Mouse (Mus musculus) heart, adult 18-20 months (tissue): ENCODE results near the gene Hist1h3b. TPM values are rescaled to one million over a fixed set of nuclear protein-coding genes. Genes with fewer than 3 reads are reported as not detected.
A peak's percentile ranks its signal among the peaks of the same experiment; 100 is the strongest.

Experiments
- DNase-seq, 2 experiments: peaks; one replicate each; pipeline ENCODE4 v3.0.0; 2021 to 2022; ENCODE audit warnings: mixed read lengths in 1 of 2
- microRNA-seq, 2 experiments: library from miRNA; unstranded; fragments of <30 nt; microRNA quantifications; one replicate each; pipeline ENCODE4 v1.2.0; 2022
- total RNA-seq, 2 experiments: library from RNA; stranded (reverse); gene quantifications; 2 replicates each; pipeline ENCODE4 v1.2.3; 2021

The Hist1h3b gene
- total RNA-seq, 2 experiments from 2014 or later = 8.3 to 10.5 TPM

GRCm38 (mm10) chr13:23779025-23779424 is 27.0 kb downstream of the Hist1h3b start:
- no peak for DNase-seq

GRCm38 (mm10) chr13:23792520-23792919 is 40.5 kb downstream of the Hist1h3b start:
- peak; percentile 22 to 63 for DNase-seq

- DNase-seq = peak in 1 of 2 experiments; percentile 19
These were observed 47.3 kb downstream of the Hist1h3b start for GRCm38 (mm10) chr13:23799405-23799804.

Small RNA genes within 50 kb of the gene (microRNA-seq; reads per million reads assigned to microRNA genes)
- 0 reads per million in 2 experiments for gene Gm44314
- gene Gm44484 = 0 reads per million in 2 experiments

Other genes with a start within 250 kb of the Hist1h3b start
- 100 to 1,000 TPM; 225 to 244 TPM for gene Hist1h4h, start 221.2 kb upstream of the Hist1h3b start, total RNA-seq
- 10 to 100 TPM in 1 of 2 experiments, 1 to 10 TPM in 1; 6.3 to 16.6 TPM for gene Hist1h2af, start 218.4 kb upstream of the Hist1h3b start, total RNA-seq
- 1 to 10 TPM; 3.1 TPM for gene Hist1h3g, start 216.8 kb upstream of the Hist1h3b start, total RNA-seq
- gene Hist1h2bh, start 208.9 kb upstream of the Hist1h3b start, total RNA-seq = 1 to 10 TPM; 1.1 to 1.5 TPM
- 1 to 10 TPM; 4.9 to 6.3 TPM for gene Hist1h3f, start 208.2 kb upstream of the Hist1h3b start, total RNA-seq
- gene Hist1h4f, start 200.6 kb upstream of the Hist1h3b start, total RNA-seq = 10 to 100 TPM; 24.1 to 27.9 TPM
- gene Hist1h1d, start 199.0 kb upstream of the Hist1h3b start, total RNA-seq = 1 to 10 TPM in 1 of 2 experiments, under 1 TPM in 1; 0.94 to 1.0 TPM
- 10 to 100 TPM; 11.6 to 16.2 TPM for gene Hist1h3e, start 189.9 kb upstream of the Hist1h3b start, total RNA-seq
- gene Hist1h2ae, start 181.0 kb upstream of the Hist1h3b start, total RNA-seq = 1 to 10 TPM; 2.9 to 3.0 TPM
- gene Hist1h2bg, start 180.9 kb upstream of the Hist1h3b start, total RNA-seq = 10 to 100 TPM; 18.2 to 25.6 TPM
- 10 to 100 TPM; 10.2 to 10.9 TPM for gene Hist1h2bf, start 178.1 kb upstream of the Hist1h3b start, total RNA-seq
- 1 to 10 TPM; 2.0 to 4.1 TPM for gene Hist1h2ad, start 177.9 kb upstream of the Hist1h3b start, total RNA-seq
- 1 to 10 TPM; 2.4 to 2.5 TPM for gene Hist1h3d, start 176.5 kb upstream of the Hist1h3b start, total RNA-seq
- gene Hist1h4d, start 170.7 kb upstream of the Hist1h3b start, total RNA-seq = 10 to 100 TPM; 51.2 to 52.9 TPM
- gene Hist1h2be, start 131.1 kb upstream of the Hist1h3b start, total RNA-seq = 10 to 100 TPM in 1 of 2 experiments, 1 to 10 TPM in 1; 8.6 to 10.2 TPM
- 10 to 100 TPM; 19.6 to 19.7 TPM for gene Hist1h1e, start 129.7 kb upstream of the Hist1h3b start, total RNA-seq
- gene Hist1h2ac, start 68.3 kb upstream of the Hist1h3b start, total RNA-seq = 1 to 10 TPM; 1.2 to 1.3 TPM
- gene Hist1h2bc, start 68.1 kb upstream of the Hist1h3b start, total RNA-seq = 10 to 100 TPM; 71.2 to 76.1 TPM
- not detected for gene Hist1h1t, start 56.5 kb upstream of the Hist1h3b start, total RNA-seq
- 10 to 100 TPM; 42.5 to 46.8 TPM for gene Hist1h4c, start 53.8 kb upstream of the Hist1h3b start, total RNA-seq
- 10 to 100 TPM; 60.9 to 64.1 TPM for gene Hfe, start 41.4 kb upstream of the Hist1h3b start, total RNA-seq
- gene Hist1h1c, start 13.5 kb upstream of the Hist1h3b start, total RNA-seq = 100 to 1,000 TPM; 162 to 175 TPM
- gene Hist1h3c, start 6.7 kb upstream of the Hist1h3b start, total RNA-seq = 1 to 10 TPM; 2.5 to 3.4 TPM
- gene Hist1h2bb, start 5.5 kb upstream of the Hist1h3b start, total RNA-seq = 1 to 10 TPM; 7.4 to 8.1 TPM
- gene Hist1h2ab, start 1.1 kb upstream of the Hist1h3b start, total RNA-seq = 1 to 10 TPM; 5.8 to 6.8 TPM
- gene Hist1h4b, start 4.7 kb downstream of the Hist1h3b start, total RNA-seq = 10 to 100 TPM in 1 of 2 experiments, 1 to 10 TPM in 1; 9.6 to 10.9 TPM
- gene Hist1h4a, start 9.0 kb downstream of the Hist1h3b start, total RNA-seq = 1 to 10 TPM; 5.4 to 6.4 TPM
- 10 to 100 TPM in 1 of 2 experiments, 1 to 10 TPM in 1; 7.5 to 10.7 TPM for gene Hist1h3a, start 10.1 kb downstream of the Hist1h3b start, total RNA-seq
- 1 to 10 TPM; 4.3 to 5.4 TPM for gene Hist1h1a, start 11.4 kb downstream of the Hist1h3b start, total RNA-seq
- under 1 TPM in 1 of 2 experiments, not detected in 1; 0.21 TPM for gene Trim38, start 17.6 kb downstream of the Hist1h3b start, total RNA-seq
- not detected for gene Slc17a2, start 54.7 kb downstream of the Hist1h3b start, total RNA-seq
- not detected for gene Slc17a3, start 87.2 kb downstream of the Hist1h3b start, total RNA-seq
- gene Slc17a1, start 115.5 kb downstream of the Hist1h3b start, total RNA-seq = not detected
- not detected for gene Slc17a4, start 162.7 kb downstream of the Hist1h3b start, total RNA-seq
- not detected for gene Hist1h2ba, start 181.9 kb downstream of the Hist1h3b start, total RNA-seq
- not detected for gene Hist1h2aa, start 182.2 kb downstream of the Hist1h3b start, total RNA-seq
- not detected for gene Scgn, start 238.9 kb downstream of the Hist1h3b start, total RNA-seq